Mouse (Mus musculus): ENCODE measurements around the gene Nipbl.

The Nipbl gene

GRCm38 (mm10) chr15:8279320-8279779 lies 164.9 kb downstream of the Nipbl start:
- no peak for TF ChIP-seq GATA4 (IDR thresholded peaks at IDR 0.05; ENCODE audit: insufficient replicate concordance, low read length)

- TF ChIP-seq GATA4 (IDR thresholded peaks at IDR 0.05; ENCODE audit: insufficient replicate concordance, low read length), result no peak
Measured at GRCm38 (mm10) chr15:8271952-8272351, 172.3 kb downstream of the Nipbl start.

GRCm38 (mm10) chr15:8268231-8268630 lies 176.0 kb downstream of the Nipbl start:
- no peak for TF ChIP-seq GATA4 (IDR thresholded peaks at IDR 0.05; ENCODE audit: insufficient replicate concordance, low read length)

GRCm38 (mm10) chr15:8267211-8267610 lies 177.1 kb downstream of the Nipbl start:
- no peak for TF ChIP-seq GATA4 (IDR thresholded peaks at IDR 0.05; ENCODE audit: insufficient replicate concordance, low read length)

- no peak for TF ChIP-seq GATA4 (IDR thresholded peaks at IDR 0.05; ENCODE audit: insufficient replicate concordance, low read length)
Measured at GRCm38 (mm10) chr15:8265946-8266345, 178.3 kb downstream of the Nipbl start.
